Mouse (Mus musculus) liver, adult 2 months (tissue): Measurements from ENCODE around the gene Ins1. TPM values are rescaled to one million over a fixed set of nuclear protein-coding genes. Genes with fewer than 3 reads are reported as not detected.

Source experiments
- DNase-seq: peaks from one replicate; pipeline ENCODE4 v3.0.0-alpha.2; 2011; ENCODE audit warnings: low read depth, low spot score; ENCODE audit errors: extremely low read depth
- H3K27ac ChIP-seq: fragments of 200-500 bp; replicated peaks from 2 replicates; pipeline ENCODE4 v1.5.1; 2012; ENCODE audit warnings: low read depth, mild to moderate bottlenecking, control low read depth, inconsistent platforms, low read length; ENCODE audit not compliant: insufficient read depth
- H3K27me3 ChIP-seq: fragments of 200-500 bp; 2 replicates; pipeline ENCODE4 v1.6.1; 2012; ENCODE audit warnings: mild to moderate bottlenecking, moderate library complexity, low read length, inconsistent platforms; ENCODE audit not compliant: control insufficient read depth, insufficient read depth
- H3K36me3 ChIP-seq: fragments of 200-500 bp; 2 replicates; pipeline ENCODE4 v1.6.1; 2012; ENCODE audit warnings: low read length, inconsistent platforms; ENCODE audit not compliant: control insufficient read depth, insufficient read depth
- H3K4me1 ChIP-seq: fragments of 200-500 bp; 2 replicates; pipeline ENCODE4 v1.6.1; 2011; ENCODE audit warnings: low read length; ENCODE audit not compliant: control insufficient read depth, insufficient read depth
- H3K4me3 ChIP-seq: fragments of 200-500 bp; 2 replicates; pipeline ENCODE4 v1.5.1; 2011; ENCODE audit warnings: low read depth, mild to moderate bottlenecking, control low read depth, low read length, moderate library complexity; ENCODE audit not compliant: insufficient read depth
- H3K79me2 ChIP-seq: fragments of 200-500 bp; 2 replicates; pipeline ENCODE4 v1.6.1; 2012; ENCODE audit warnings: inconsistent platforms, mild to moderate bottlenecking, low read length, moderate library complexity; ENCODE audit not compliant: control insufficient read depth, insufficient read depth
- H3K9ac ChIP-seq: fragments of 200-500 bp; 2 replicates; pipeline ENCODE4 v1.6.1; 2012; ENCODE audit warnings: low read depth, mild to moderate bottlenecking, control low read depth, inconsistent platforms, low read length
- CTCF ChIP-seq: fragments of 200-500 bp; IDR thresholded peaks from 2 replicates; pipeline ENCODE4 v1.5.1; 2011; ENCODE audit warnings: low read depth, low read length, control low read depth
- POLR2A ChIP-seq: fragments of 200-500 bp; IDR thresholded peaks from 2 replicates; pipeline ENCODE4 v1.6.1; 2011; ENCODE audit warnings: low read length, control low read depth; ENCODE audit not compliant: insufficient read depth; ENCODE audit errors: extremely low read depth
- polyA plus RNA-seq: library from polyadenylated mRNA; depleted of rRNA; stranded (reverse); fragments of >200 nt; gene quantifications from 2 replicates; pipeline ENCODE4 v1.2.3, GENCODE M21; 2012; rRNA removed
- total RNA-seq: library from RNA; depleted of rRNA; stranded (reverse); fragments of >200 nt; gene quantifications from 2 replicates; pipeline ENCODE4 v1.2.3, GENCODE M21; 2014; rRNA removed

Gene Ins1
- total RNA-seq (not detected in 2 replicates), polyA plus RNA-seq (not detected in 2 replicates)

DNA sequence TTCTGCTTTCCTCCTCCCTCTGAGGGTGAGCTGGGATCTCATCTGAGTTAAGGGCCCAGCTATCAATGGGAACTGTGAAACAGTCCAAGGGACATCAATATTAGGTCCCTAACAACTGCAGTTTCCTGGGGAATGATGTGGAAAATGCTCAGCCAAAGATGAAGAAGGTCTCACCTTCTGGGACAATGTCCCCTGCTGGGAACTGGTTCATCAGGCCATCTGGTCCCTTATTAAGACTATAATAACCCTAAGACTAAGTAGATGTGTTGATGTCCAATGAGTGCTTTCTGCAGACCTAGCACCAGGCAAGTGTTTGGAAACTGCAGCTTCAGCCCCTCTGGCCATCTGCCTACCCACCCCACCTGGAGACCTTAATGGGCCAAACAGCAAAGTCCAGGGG, at the start of gene Ins1:
Ins1 (plus strand) TSS at position 301 of the 400 bp plus-strand sequence.
- Histone ChIP-seq H3K4me1 (no peaks in the 10 kb centered on the region), H3K9ac (no peak within 1 kb of the TSS), H3K79me2 (no peaks in the 10 kb centered on the region), H3K27me3 (no peaks in the 10 kb centered on the region), H3K4me3 (no peak within 1 kb of the TSS), H3K36me3 (no peaks in the 10 kb centered on the region), H3K27ac (no peak within 1 kb of the TSS)
- DNase-seq, result no peak
- TF ChIP-seq POLR2A (no peak), CTCF (no peak)
